Mouse (Mus musculus): ENCODE data around the gene Gm20822. TPM values are rescaled to one million over a fixed set of nuclear protein-coding genes. Genes with fewer than 3 reads are reported as not detected.

Gm20822 gene
- polyA plus RNA-seq (2012; ENCODE audit: low replicate concordance) = not detected in 2 replicates

DNA sequence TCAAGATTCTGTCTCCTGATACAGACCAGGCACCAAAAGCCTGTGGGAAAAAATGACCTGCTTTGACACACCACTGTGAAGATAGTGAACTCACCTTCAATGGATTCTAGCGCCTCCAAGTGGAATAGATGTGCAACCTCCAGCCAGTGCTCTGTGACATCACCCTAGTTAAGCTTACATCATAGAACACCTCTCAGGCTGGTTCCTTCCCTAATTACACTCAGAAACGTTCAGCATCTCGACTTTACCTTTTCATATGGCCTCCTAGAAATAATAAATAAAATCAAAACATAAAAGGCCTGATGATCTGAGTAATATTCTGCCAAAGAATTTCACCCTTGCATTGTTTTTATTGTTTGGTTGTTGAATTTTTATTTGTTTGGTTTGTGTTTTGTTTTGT lies at the start of gene Gm20822:
TSS of gene Gm20822 (minus strand) at position 101 of the 400 bp plus-strand sequence.

All from leukemia stem cell, adult 10-12 weeks (primary cell).